Mouse (Mus musculus): ENCODE results near the gene Aes.

Aes gene

GRCm38 (mm10) chr10:81569507-81570237 lies 10.4 kb downstream of the Aes start:
- DNase-seq: no peak

GRCm38 (mm10) chr10:81570238-81570800 lies 11.0 kb downstream of the Aes start:
- no peak for DNase-seq

GRCm38 (mm10) chr10:81570831-81571500 lies 11.7 kb downstream of the Aes start:
- DNase-seq: peak; percentile 96

- DNase-seq: peak; percentile 98
Observed at GRCm38 (mm10) chr10:81571501-81571876, 12.2 kb downstream of the Aes start.

- no peak for DNase-seq
Observed at GRCm38 (mm10) chr10:81572133-81572671, 12.9 kb downstream of the Aes start.

GRCm38 (mm10) chr10:81572975-81573374 lies 13.7 kb downstream of the Aes start:
- no peak for DNase-seq

- peak; percentile 62 for DNase-seq
Observed at GRCm38 (mm10) chr10:81574081-81575056, 15.1 kb downstream of the Aes start, which contains the start of gene Tle2. TSS of gene Tle2 (plus strand) at chr10:81574561.

- peak; percentile 67 for DNase-seq
Observed at GRCm38 (mm10) chr10:81575208-81575631, 15.9 kb downstream of the Aes start.

GRCm38 (mm10) chr10:81575695-81576094 lies 16.4 kb downstream of the Aes start:
- DNase-seq: peak; percentile 66

- no peak for DNase-seq
Observed at GRCm38 (mm10) chr10:81579967-81580366, 20.7 kb downstream of the Aes start.

- DNase-seq: no peak
Observed at GRCm38 (mm10) chr10:81580441-81581070, 21.3 kb downstream of the Aes start.

- no peak for DNase-seq
Observed at GRCm38 (mm10) chr10:81583347-81583746, 24.1 kb downstream of the Aes start.

GRCm38 (mm10) chr10:81588739-81589138 lies 29.5 kb downstream of the Aes start:
- DNase-seq: no peak

- peak; percentile 34 for DNase-seq
Observed at GRCm38 (mm10) chr10:81591846-81592245, 32.6 kb downstream of the Aes start.

GRCm38 (mm10) chr10:81592631-81593030 lies 33.3 kb downstream of the Aes start:
- DNase-seq: peak; percentile 24

GRCm38 (mm10) chr10:81593223-81593622 lies 33.9 kb downstream of the Aes start:
- DNase-seq: peak; percentile 17

- peak; percentile 62 for DNase-seq
Observed at GRCm38 (mm10) chr10:81593935-81594334, 34.6 kb downstream of the Aes start.

- DNase-seq: peak; percentile 22
Observed at GRCm38 (mm10) chr10:81595599-81595998, 36.3 kb downstream of the Aes start.

GRCm38 (mm10) chr10:81596611-81597010 lies 37.3 kb downstream of the Aes start:
- DNase-seq: no peak

- DNase-seq: no peak
Observed at GRCm38 (mm10) chr10:81597137-81597950, 38.1 kb downstream of the Aes start.

- DNase-seq: no peak
Observed at GRCm38 (mm10) chr10:81598342-81598741, 39.1 kb downstream of the Aes start.

All from cerebellum, adult 11 months (tissue).